Mouse (Mus musculus) testis, adult 2 months (tissue): ENCODE results near the gene Enoph1.

Experiments used
- CTCF ChIP-seq: fragments of 200-500 bp; IDR thresholded peaks from 2 replicates; pipeline ENCODE4 v1.5.1; 2012; ENCODE audit warnings: low read depth, mild to moderate bottlenecking, inconsistent platforms, low read length, moderate library complexity; ENCODE audit not compliant: control insufficient read depth, insufficient read depth, insufficient replicate concordance
- POLR2A ChIP-seq: fragments of 200-500 bp; IDR thresholded peaks from 2 replicates; pipeline ENCODE4 v1.6.1; 2012; ENCODE audit warnings: low read depth, mild to moderate bottlenecking, inconsistent platforms, low read length, moderate library complexity; ENCODE audit not compliant: control insufficient read depth

DNA sequence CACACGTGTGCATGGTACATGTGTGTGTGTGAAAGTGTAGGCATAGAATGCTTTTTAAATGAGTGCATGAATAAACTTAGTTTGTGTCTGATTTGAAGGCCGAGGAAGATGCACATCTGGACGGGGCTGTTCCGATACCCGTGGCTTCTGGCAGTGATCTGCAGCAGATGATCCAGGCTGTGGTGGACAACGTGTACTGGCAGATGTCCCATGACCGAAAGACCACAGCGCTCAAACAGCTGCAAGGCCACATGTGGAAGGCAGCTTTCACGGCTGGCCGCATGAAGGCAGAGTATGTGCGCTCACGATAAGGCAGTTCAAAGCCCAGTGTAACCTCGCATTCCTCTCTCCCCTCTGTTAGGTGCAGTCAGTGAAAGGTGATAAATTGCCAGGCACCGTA is 21.1 kb downstream of the Enoph1 start:
- TF ChIP-seq POLR2A (no peak), CTCF (no peak)
